Mouse (Mus musculus) ES-E14 (cell line): ENCODE measurements at regions not wholly inside any gene's neighbourhood (a gene's known extent, or its start where the extent isn't known, plus 50 kb on each side); places are given as distances from the start of the nearest gene placed in this dataset.

Experiments
- ZC3H11A ChIP-seq: IDR thresholded peaks from 2 replicates; pipeline ENCODE4 v1.6.1; 2012; ENCODE audit warnings: low read depth, mild to moderate bottlenecking, inconsistent platforms, low read length, borderline replicate concordance
- ZNF384 ChIP-seq: IDR thresholded peaks from 2 replicates; pipeline ENCODE4 v1.6.1; 2012; ENCODE audit warnings: low read depth, low read length, inconsistent platforms

GRCm38 (mm10) chr17:85818098-85818855 lies 130.2 kb upstream of the Six2 start:
- TF ChIP-seq ZNF384: no peak
- TF ChIP-seq ZC3H11A: no peak
